Mouse (Mus musculus) embryonic facial prominence, embryonic 15.5 days (tissue): ENCODE data around the gene Spo11. TPM values are rescaled to one million over a fixed set of nuclear protein-coding genes. Genes with fewer than 3 reads are reported as not detected.

Experiments used
- ATAC-seq: fragments of 200-750 bp; cut with Nextera tagmentation; 2 replicates; pipeline ENCODE4 v1.8.0; 2017; ENCODE audit warnings: low read depth, moderate TSS enrichment; ENCODE audit not compliant: insufficient number of reproducible peaks, low FRiP score, low TSS enrichment
- H3K27ac ChIP-seq: fragments of 300-500 bp; sonication (generic); replicated peaks from 2 replicates; pipeline ENCODE4 v1.5.1; 2015; ENCODE audit warnings: mild to moderate bottlenecking, inconsistent platforms
- H3K27me3 ChIP-seq: fragments of 300-500 bp; sonication (generic); 2 replicates; pipeline ENCODE4 v1.6.1; 2015; ENCODE audit warnings: inconsistent platforms
- H3K36me3 ChIP-seq: fragments of 300-500 bp; sonication (generic); 2 replicates; pipeline ENCODE4 v1.6.1; 2015; ENCODE audit warnings: mild to moderate bottlenecking, inconsistent platforms
- H3K4me1 ChIP-seq: fragments of 300-500 bp; sonication (generic); 2 replicates; pipeline ENCODE4 v1.6.1; 2015; ENCODE audit warnings: inconsistent platforms
- H3K4me2 ChIP-seq: fragments of 300-500 bp; sonication (generic); replicated peaks from 2 replicates; pipeline ENCODE4 v1.6.1; 2015; ENCODE audit warnings: mild to moderate bottlenecking, inconsistent platforms
- H3K4me3 ChIP-seq: fragments of 300-500 bp; sonication (generic); replicated peaks from 2 replicates; pipeline ENCODE4 v1.5.1; 2015; ENCODE audit warnings: mild to moderate bottlenecking, inconsistent platforms
- H3K9ac ChIP-seq: fragments of 300-500 bp; sonication (generic); 2 replicates; pipeline ENCODE4 v1.6.1; 2015; ENCODE audit warnings: inconsistent platforms
- H3K9me3 ChIP-seq: fragments of 300-500 bp; sonication (generic); replicated peaks from 2 replicates; pipeline ENCODE4 v1.6.1; 2016; ENCODE audit warnings: inconsistent platforms
- WGBS: fragments of 180-500 bp; shearing (Covaris S2); methylation state at CpG from one replicate; pipeline ENCODE4 v1.1.7; 2015; 5-methylcytosine and 5-hydroxymethylcytosine counted together
- polyA plus RNA-seq: library from polyadenylated mRNA; unstranded; fragments of >200 nt; fragmentation: Nextera tagmentation; extraction: Ambion mirVana; gene quantifications from 2 replicates; pipeline ENCODE4 v1.2.1, GENCODE M21; 2015

Gene Spo11
- polyA plus RNA-seq, 1 experiment from 2014 or later: 6.5 TPM

DNA sequence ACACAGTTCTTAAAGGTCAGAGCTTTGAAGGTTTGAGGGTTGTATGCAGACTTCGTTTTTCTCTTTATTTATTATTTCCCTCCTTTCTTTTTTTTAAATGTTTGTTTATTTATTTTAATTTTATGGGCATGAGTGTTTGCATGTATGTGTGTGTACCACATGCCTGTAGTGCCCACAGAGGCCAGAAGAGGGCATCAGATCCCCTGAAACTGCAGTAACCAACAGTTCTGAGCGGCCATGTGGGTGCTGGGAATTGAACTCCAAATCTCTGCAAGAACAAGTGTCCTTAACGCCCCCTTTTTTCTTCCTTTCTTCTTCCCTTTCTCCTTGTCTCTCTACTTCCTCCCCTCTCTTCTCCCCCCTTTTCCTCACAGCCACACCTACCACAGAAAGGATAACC lies 17.1 kb upstream of the Spo11 start:
- Histone ChIP-seq H3K9ac (no peak overlapping the region), H3K27me3 (no peaks in the 10 kb centered on the region), H3K4me3 (no peak overlapping the region), H3K27ac (no peak overlapping the region), H3K36me3 (no peaks in the 10 kb centered on the region), H3K4me2 (no peak overlapping the region), H3K4me1 (peaks cover 3% of the 10 kb centered on the region; the same call in 1 of the 2 replicates), H3K9me3 (no peaks in the 10 kb centered on the region; the same call in 1 of the 2 replicates)
- ATAC-seq: no peak
- WGBS: 89% methylated on average over 3 of the region's 3 CpGs

- Histone ChIP-seq H3K4me3 (no peak overlapping the region), H3K4me2 (no peak overlapping the region), H3K9me3 (no peaks in the 10 kb centered on the region; the same call in 1 of the 2 replicates), H3K4me1 (peaks cover 3% of the 10 kb centered on the region; the same call in 1 of the 2 replicates), H3K9ac (no peak overlapping the region), H3K36me3 (no peaks in the 10 kb centered on the region), H3K27me3 (no peaks in the 10 kb centered on the region), H3K27ac (no peak overlapping the region)
- 62% methylated on average over 6 of the region's 6 CpGs for WGBS
- no peak for ATAC-seq
Measured at GRCm38 (mm10) chr2:172961211-172961610, 16.3 kb upstream of the Spo11 start.

GRCm38 (mm10) chr2:172965249-172965648 lies 12.3 kb upstream of the Spo11 start:
- no peaks in the 10 kb centered on the region for H3K27me3 ChIP-seq
- no peaks in the 10 kb centered on the region for H3K4me1 ChIP-seq
- no peak overlapping the region for H3K4me2 ChIP-seq
- H3K4me3 ChIP-seq: no peak overlapping the region
- no peak for ATAC-seq
- H3K9ac ChIP-seq: no peak overlapping the region
- WGBS: 36% methylated on average over 11 of the region's 11 CpGs
- no peaks in the 10 kb centered on the region for H3K36me3 ChIP-seq
- no peak overlapping the region for H3K27ac ChIP-seq
- H3K9me3 ChIP-seq: no peaks in the 10 kb centered on the region

GRCm38 (mm10) chr2:172966480-172966879 lies 11.0 kb upstream of the Spo11 start:
- Histone ChIP-seq H3K27me3 (no peaks in the 10 kb centered on the region), H3K27ac (no peak overlapping the region), H3K9ac (no peak overlapping the region), H3K4me3 (no peak overlapping the region), H3K4me1 (no peaks in the 10 kb centered on the region), H3K4me2 (no peak overlapping the region), H3K9me3 (no peaks in the 10 kb centered on the region), H3K36me3 (no peaks in the 10 kb centered on the region)
- 79% methylated on average over 5 of the region's 5 CpGs for WGBS
- no peak for ATAC-seq

DNA sequence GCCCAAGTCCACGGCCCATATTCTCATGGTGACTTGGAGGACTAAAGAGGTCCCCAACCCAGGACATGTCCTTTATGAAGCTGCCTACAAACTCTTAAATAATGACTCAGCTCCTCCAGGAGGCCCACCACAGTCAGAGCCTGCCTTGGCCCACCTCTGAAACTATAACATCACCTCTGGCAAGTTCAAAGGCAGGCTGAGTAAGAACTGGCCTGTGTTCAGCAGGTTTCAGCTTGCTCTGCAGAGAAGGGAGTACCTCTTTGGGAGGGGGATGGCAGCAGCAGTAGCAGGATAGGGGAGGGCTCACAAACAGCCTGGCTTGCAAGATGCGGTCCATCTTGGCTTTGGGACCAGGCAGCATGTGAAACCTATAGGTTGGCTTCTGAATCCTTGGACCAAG lies 5.6 kb upstream of the Spo11 start:
- H3K4me1 ChIP-seq: peaks cover 16% of the 10 kb centered on the region
- no peak overlapping the region for H3K27ac ChIP-seq

DNA sequence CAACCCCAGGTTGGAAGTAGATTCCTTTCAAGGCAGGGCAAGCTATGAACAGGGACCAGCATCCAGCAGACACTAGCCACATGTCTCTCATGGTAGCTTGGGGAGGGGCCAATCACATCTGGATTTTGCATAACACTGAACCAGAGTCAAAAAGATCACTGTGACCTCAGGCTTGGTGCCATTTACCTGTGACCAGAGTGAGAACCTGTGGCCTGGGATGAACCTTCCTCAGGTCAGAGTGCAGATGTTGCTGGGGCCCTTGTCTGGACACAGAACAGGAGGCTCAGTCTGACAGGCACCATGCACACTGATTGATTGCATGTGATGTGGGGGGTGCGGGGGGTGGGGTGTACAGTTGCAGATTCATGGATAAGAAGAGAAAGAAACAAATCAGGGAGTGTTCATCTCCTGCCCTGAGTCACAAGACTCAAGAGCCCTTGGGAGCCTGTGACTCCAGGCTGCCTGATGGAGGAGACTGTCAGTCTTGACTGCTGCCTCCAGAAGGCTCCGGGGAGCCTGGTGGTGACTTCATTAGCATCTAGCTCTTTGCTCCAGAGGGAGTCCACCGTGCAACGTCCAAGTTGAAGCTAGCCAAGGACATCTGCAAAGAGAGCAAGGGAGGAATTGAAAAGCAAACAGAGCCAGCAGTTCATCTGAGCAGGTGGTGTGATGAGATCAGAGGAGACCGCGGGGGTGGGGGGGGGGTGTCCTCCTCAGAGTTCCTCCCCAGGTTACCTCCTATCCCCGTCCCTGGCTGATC lies 3.5 kb upstream of the Spo11 start:
- Histone ChIP-seq H3K36me3 (no peaks in the 10 kb centered on the region), H3K4me2 (no peak overlapping the region), H3K4me1 (peaks cover 27% of the 10 kb centered on the region), H3K9me3 (no peaks in the 10 kb centered on the region), H3K9ac (no peak overlapping the region), H3K27me3 (no peaks in the 10 kb centered on the region), H3K27ac (no peak overlapping the region), H3K4me3 (no peak overlapping the region)
- no peak for ATAC-seq
- 20% methylated on average over 7 of the region's 7 CpGs for WGBS

More for the DNA sequence above, 5.6 kb upstream of the Spo11 start:
- no peak for ATAC-seq
- no peak overlapping the region for H3K4me2 ChIP-seq
- no peaks in the 10 kb centered on the region for H3K27me3 ChIP-seq
- no peak overlapping the region for H3K9ac ChIP-seq
- no peaks in the 10 kb centered on the region for H3K36me3 ChIP-seq
- H3K9me3 ChIP-seq: no peaks in the 10 kb centered on the region
- no peak overlapping the region for H3K4me3 ChIP-seq
- 74% methylated on average over 2 of the region's 2 CpGs for WGBS

GRCm38 (mm10) chr2:172974701-172975100 lies 2.8 kb upstream of the Spo11 start:
- peaks cover 27% of the 10 kb centered on the region for H3K4me1 ChIP-seq
- WGBS: 25% methylated on average over 7 of the region's 7 CpGs

DNA sequence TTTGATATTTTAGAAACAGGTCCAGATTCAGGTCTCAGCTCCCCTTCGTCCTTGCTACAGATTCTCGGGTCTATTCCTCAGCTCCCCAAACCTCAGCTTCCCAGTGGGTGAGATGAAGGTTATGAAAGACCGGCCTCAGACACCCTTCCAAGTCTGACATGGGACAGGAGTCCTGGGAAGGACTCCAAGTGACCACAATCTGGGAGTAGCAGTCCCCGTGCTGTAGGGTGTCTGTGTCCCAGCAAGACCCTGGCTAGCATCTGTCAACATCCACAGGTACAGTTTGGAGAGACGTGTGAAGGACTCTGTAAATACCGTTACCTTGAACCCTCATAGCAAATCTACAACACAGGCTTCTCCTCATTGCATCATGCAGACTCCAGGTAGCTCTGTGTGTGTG lies 2.3 kb upstream of the Spo11 start:
- no peaks in the 10 kb centered on the region for H3K9me3 ChIP-seq

More at GRCm38 (mm10) chr2:172974701-172975100, 2.8 kb upstream of the Spo11 start:
- no peak overlapping the region for H3K4me3 ChIP-seq
- H3K9ac ChIP-seq: no peak overlapping the region
- no peaks in the 10 kb centered on the region for H3K27me3 ChIP-seq
- H3K36me3 ChIP-seq: no peaks in the 10 kb centered on the region
- no peak overlapping the region for H3K4me2 ChIP-seq
- H3K9me3 ChIP-seq: no peaks in the 10 kb centered on the region
- no peak overlapping the region for H3K27ac ChIP-seq
- no peak for ATAC-seq

DNA sequence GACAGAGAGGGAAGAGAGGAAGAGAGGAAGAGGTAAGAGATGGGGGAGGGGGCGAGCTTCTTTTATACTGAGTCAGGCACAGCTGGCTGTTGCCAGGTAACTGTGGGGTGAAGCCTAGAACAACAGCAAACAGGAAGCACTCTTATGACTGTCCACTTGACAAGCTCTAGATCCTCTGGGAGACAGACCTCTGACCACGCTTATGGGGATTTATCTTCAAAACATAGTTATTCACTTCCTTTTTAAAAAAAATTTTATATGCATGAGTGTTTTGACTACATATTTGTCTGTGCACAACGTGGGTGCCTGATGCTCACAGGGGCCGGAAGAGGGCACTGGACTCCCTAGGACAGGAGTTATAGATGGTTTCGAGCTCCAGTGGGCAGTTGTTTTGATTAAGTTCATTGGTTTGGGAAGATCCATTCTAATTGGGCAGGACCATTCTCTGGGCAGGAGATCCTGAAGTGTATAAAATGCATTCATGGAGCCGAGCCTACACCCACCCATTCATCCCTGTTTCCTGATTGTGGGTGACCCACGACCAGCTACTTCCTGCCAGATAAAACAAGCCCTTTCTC lies 750 bp upstream of the Spo11 start:
- no peak overlapping the region for H3K9ac ChIP-seq
- H3K4me2 ChIP-seq: peak overlapping the region; percentile 40
- no peaks in the 10 kb centered on the region for H3K36me3 ChIP-seq
- no peaks in the 10 kb centered on the region for H3K9me3 ChIP-seq
- ATAC-seq: no peak
- 29% methylated on average over 7 of the region's 7 CpGs for WGBS
- H3K4me1 ChIP-seq: peaks cover 27% of the 10 kb centered on the region
- H3K27me3 ChIP-seq: no peaks in the 10 kb centered on the region
- peak overlapping the region; percentile 71 for H3K27ac ChIP-seq
- no peak overlapping the region for H3K4me3 ChIP-seq

More for the DNA sequence above, 2.3 kb upstream of the Spo11 start:
- ATAC-seq: no peak
- H3K4me3 ChIP-seq: no peak overlapping the region
- 78% methylated on average over 6 of the region's 6 CpGs for WGBS
- H3K4me1 ChIP-seq: peaks cover 27% of the 10 kb centered on the region
- no peak overlapping the region for H3K27ac ChIP-seq
- H3K27me3 ChIP-seq: no peaks in the 10 kb centered on the region
- no peak overlapping the region for H3K9ac ChIP-seq
- no peaks in the 10 kb centered on the region for H3K36me3 ChIP-seq
- H3K4me2 ChIP-seq: no peak overlapping the region

- H3K4me1 ChIP-seq: peaks cover 27% of the 10 kb centered on the region
- peak overlapping the region; percentile 71 for H3K27ac ChIP-seq
- H3K36me3 ChIP-seq: no peaks in the 10 kb centered on the region
- 42% methylated on average over 4 of the region's 4 CpGs for WGBS
- no peak overlapping the region for H3K9ac ChIP-seq
- H3K4me3 ChIP-seq: peak overlapping the region; percentile 8; the same call in 1 of the 2 replicates
- no peaks in the 10 kb centered on the region for H3K9me3 ChIP-seq
- no peak for ATAC-seq
- no peaks in the 10 kb centered on the region for H3K27me3 ChIP-seq
- H3K4me2 ChIP-seq: peak overlapping the region; percentile 40
Measured at GRCm38 (mm10) chr2:172978131-172978633, 682 bp downstream of the Spo11 start.

GRCm38 (mm10) chr2:172979666-172980345 lies 2.3 kb downstream of the Spo11 start:
- Histone ChIP-seq H3K9ac (no peak overlapping the region), H3K27me3 (no peaks in the 10 kb centered on the region), H3K27ac (no peak overlapping the region), H3K9me3 (no peaks in the 10 kb centered on the region), H3K4me1 (peaks cover 19% of the 10 kb centered on the region), H3K36me3 (no peaks in the 10 kb centered on the region), H3K4me2 (no peak overlapping the region), H3K4me3 (no peak overlapping the region)
- WGBS: 94% methylated on average over 43 of the region's 43 CpGs
- ATAC-seq: no peak
